Mouse (Mus musculus): ENCODE measurements around the gene Trim68.
"Not testable (repeated sequence)": the region's sequence is repeated elsewhere in the genome, so short reads cannot be mapped to it uniquely, and the experiment has no call there.

Trim68 gene

DNA sequence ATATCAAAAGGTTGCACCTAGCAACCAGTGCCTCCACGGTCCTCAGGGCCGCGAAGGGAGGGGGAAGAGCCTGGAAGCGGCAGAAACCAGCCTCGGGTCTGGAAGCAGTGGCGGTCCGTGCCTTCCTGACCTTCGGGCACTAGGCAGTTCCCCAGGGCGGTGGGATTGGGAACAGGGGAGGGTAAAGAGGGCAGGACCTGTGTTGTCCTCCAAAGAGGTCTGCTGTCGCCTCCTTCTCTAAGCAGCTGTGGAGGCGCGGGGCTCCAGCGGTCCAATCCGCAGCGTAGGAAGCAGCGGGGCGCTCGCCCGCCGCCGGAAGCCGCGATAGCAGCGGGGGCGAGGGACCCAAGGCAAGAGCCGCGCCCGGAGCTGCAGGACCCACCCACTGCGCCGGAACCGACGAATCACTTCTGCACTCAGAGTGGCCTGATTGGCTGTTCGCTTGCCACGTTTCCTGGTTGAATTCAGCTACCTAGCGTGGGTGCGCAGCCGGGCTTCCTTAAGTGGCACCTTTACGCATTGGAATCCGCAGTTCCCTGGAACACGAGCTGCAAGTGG is at the start of gene Trim68:
Trim68 (minus strand) TSS at position 384 of the 558 bp plus-strand sequence.
- in situ Hi-C loops (cut with MboI, MseI) = no loop called here

DNA sequence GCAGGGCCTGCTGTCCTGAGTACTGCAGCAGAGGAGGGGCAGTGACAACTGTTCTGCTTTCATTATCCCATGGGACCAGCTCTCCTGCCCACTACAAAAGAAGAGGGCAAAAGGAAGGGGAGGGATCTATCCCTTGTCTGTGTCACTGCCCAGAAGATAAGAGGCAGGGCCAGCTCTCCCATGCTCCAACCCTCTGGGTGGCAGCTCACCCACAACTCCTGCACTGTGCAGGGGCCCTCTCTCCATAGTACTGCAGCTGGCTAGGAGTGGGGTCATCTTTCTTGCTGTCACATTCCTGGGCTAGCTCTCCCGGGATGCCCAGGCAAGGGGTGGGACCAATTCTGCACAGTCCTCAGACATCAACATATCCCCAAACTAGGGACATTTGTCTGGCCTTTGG is 46.7 kb upstream of the Trim68 start:
- in situ Hi-C loops (cut with MboI, MseI) = no loop called here

DNA sequence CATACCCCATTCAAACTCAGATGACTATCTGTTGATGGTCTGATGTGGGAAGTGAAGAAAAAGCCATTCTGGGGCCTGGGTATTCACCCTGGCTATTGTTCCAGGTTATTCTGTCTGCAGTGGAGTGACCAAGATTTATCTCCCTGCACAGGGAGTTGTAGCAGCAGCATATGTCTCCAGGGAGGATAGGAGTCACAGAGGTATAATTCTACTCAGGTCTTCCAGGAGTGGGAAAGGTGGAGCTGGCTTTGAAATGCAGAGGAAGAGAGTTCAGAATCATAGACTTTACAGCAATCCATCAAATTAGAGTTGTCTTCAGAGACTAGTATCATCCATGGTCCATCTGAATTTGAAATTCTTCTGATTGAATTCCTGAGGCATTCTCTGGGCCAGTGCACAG is 40.3 kb upstream of the Trim68 start, which contains the start of gene Olfr559:
Olfr559 (minus strand) TSS at position 101 of the 400 bp plus-strand sequence.
- in situ Hi-C loops (cut with MboI, MseI) = no loop called here

DNA sequence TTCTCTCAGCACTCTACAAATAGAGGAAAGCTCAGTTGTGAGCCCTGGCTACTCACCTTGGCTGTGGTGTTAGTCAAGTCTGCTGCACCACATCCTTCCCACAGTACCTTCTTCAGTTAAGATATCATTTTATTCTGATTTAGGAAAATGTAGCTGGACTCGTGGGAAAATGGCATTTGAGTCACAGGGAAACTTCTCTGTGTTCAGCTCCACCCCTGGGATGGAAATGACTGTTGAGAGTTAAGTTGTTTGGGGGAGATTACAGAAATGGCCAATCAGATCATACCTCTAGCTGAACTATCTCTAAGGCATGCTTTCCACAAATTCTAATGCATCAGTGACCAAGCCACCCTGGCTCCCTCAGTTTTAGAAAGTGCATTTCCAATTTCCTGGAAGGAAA is 31.8 kb upstream of the Trim68 start, which contains the start of gene Olfr33:
Olfr33 (minus strand) TSS at position 101 of the 400 bp plus-strand sequence.
- in situ Hi-C loops (cut with MboI, MseI) = no loop called here

DNA sequence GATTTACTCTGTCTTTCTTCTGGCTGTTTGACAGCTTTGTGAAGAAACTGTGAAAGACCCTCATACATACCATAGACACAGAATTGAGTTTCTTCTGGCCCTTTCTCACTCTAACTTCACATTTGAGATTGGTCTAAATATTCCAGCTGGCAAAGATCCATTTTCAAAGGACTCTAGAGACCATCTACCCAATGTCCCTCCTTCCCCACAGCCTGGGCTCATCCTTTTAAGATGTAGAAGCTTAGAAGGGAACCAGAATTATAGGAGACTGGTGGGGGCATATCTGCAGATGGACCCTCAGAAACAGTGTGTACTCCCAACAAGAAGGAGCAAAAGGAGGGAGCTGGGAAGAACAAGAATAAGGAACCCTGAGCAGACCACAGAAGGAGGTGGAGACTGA is 14.8 kb upstream of the Trim68 start, which contains the start of gene Olfr558:
Olfr558 (plus strand) TSS at position 301 of the 400 bp plus-strand sequence.
- in situ Hi-C loops (cut with MboI, MseI) = no loop called here

DNA sequence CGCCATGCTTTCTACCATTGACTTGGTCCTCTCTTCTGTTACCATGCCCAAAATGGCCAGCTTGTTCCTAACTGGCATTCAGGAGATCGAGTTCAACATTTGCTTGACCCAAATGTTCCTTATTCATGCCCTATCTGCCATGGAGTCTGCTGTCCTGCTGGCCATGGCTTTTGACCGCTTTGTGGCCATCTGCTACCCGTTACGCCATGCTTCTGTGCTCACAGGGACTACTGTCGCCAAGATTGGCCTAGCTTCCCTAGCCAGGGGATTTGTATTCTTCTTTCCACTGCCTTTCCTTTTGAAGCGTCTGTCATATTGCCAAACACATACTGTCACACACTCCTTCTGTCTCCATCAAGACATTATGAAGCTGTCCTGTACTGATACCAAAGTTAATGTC is 11.3 kb upstream of the Trim68 start:
- in situ Hi-C loops (cut with MboI, MseI) = loop anchor here (5.0 kb wide), 1 partner anchor 224 kb away; the partner anchor contains the start of gene Olfr572

DNA sequence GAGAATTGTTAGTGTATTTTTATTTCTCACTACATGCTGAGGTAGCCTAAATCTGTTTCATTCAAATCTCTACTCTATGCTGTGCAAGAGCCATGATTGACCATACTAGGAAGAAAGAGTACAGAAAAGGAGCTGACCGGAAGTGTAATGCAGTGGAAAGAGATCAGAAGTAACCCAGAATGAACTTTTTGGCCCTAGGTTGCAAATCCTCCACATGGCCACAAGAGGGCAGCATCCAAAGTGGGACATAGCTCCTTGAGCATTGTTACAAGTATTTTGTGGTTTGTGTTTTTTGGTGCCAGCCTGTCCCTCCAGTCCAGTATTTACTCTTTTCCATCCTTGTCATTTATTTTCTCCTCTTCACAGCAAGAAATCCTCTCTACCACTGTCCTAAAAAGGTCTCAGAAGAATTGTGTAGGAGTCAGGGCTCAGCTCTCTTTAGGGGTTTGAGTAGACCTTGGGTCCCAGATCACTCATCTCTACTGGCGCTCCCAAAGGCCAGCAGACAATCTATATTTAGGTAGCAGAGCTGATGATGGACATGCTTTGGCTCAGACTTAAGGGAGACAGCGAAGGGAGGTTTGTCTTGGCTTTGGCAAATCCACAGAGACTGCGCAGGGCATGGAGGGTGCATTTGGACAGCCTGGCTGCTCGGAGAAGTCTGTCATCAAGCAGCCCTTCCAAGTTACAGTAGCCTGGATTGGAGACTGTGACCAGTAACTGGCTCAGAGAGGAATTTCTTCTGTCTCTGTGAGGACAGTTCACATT is 8.4 kb upstream of the Trim68 start, which contains the start of gene Olfr557:
Olfr557 (plus strand) TSS at position 553 of the 768 bp plus-strand sequence.
- in situ Hi-C loops (cut with MboI, MseI) = loop anchor here (5.0 kb wide), 1 partner anchor 227 kb away; the partner anchor contains the start of gene Olfr572

DNA sequence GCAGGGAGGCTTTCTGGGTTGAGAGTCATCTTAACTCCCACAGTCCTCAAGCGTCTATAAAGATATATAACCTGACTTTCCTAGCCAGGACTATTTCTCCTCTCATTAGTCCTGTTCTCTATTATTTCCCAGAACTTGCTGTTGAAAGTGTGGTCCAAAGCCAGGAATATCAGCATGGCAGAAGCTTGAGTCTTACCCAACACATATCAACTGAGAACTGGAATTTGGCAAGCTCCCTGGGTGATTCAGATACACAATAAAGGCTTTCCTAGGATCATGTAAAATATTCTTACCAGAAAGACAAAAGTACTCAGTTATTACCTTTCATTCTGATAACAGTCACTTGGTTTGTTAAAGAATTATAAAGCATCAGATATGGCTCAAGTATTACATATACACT is 5.2 kb downstream of the Trim68 start:
- in situ Hi-C loops (cut with MboI, MseI) = no loop called here

DNA sequence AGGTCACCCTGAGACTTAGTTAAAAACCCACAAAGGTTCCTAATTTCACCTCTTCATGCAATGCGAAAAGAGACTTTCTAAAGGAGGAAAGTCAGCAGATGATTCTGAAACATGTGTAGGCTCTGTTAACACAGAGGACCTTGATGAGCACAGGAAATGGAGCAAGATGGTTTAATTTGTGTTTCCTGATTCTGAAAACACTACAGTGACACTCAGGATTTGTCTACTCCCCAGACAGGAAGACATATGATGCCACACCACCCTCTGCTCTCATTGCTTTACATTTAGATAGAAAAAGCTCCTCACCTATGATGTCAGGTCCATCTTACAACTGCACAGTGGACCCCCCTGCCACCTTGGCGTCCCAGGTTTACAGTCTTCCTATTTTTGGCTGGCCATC is 10.9 kb downstream of the Trim68 start:
- in situ Hi-C loops (cut with MboI, MseI) = no loop called here

DNA sequence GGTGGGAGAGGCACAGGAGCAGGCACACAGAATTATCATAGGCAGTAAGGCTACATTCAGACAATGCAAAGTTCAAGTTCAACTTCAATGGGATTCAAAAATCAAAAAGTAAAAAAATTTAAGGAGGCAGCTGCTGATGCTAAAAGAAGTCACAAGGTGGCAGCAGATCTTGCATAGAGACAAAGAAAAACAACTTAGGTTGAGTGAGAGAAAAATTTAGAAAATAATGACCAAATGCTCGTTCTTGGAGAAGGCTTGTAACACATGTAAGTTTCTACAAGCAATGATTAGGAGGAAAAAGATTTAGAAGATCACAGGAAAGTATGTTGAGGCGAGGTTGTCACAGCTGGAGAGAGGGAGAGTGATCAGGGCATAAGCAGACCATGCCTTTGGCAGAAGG is 21.7 kb downstream of the Trim68 start:
- in situ Hi-C loops (cut with MboI, MseI) = no loop called here

DNA sequence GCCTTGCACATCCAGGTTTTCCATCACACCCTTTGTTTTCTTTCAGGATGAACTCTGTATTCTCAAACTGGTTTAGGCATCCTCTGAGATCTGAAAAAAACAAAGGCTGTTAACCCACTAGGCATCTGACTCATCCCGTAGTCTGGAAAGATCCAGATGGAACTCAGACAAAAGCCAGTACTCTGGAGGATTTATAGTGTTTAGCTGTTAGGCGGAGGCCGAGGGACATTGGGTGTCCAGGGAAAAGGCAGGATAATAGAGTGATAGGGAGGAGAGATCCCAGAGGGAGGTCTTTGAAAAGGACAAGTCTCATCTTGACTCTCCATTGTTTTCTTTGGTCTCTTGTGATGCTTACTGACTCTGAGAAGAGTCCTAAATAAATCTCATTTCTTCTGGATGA is 22.5 kb downstream of the Trim68 start, which contains the start of gene Olfr556:
Olfr556 (plus strand) TSS at position 301 of the 400 bp plus-strand sequence.
- in situ Hi-C loops (cut with MboI, MseI) = no loop called here

DNA sequence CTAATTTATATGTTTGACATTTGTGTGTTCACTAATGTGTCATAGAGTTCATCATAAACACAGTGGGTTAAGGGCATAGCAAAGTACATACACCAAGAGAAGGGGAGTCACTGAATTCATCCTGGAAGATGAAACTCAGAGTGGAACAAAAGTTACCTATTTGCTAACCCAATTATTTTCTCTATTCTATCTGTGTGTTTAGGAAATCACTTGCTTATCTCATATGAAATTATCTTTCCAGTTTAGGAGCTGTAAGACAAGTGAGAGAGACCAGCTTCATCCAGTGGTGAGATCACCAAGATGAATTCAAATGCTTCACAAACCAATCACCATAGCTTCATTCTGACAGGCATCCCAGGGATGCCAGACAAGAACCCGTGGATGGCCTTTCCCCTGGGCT is 28.6 kb downstream of the Trim68 start, which contains the start of gene Olfr555:
Olfr555 (plus strand) TSS at position 301 of the 400 bp plus-strand sequence.
- in situ Hi-C loops (cut with MboI, MseI) = no loop called here

DNA sequence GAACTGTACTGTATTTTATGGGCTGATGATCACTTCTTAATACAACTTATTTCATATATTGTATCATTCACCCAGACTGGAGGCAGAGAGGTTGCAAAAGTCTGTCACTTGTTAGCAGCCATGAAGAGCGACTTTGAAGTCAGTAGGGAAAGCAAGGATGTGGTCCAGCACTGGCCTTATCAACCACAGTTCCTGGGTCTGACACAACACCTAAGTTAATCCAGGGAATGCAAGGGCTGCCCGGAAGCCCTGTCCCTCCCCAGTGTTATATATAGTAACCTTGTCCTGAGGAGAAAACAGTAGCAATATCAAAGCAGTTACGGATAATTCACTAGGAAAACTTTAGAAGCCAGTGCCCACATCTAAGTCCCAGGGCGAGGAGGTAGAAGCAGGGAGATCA is 42.2 kb downstream of the Trim68 start:
- in situ Hi-C loops (cut with MboI, MseI) = not testable (repeated sequence)

DNA sequence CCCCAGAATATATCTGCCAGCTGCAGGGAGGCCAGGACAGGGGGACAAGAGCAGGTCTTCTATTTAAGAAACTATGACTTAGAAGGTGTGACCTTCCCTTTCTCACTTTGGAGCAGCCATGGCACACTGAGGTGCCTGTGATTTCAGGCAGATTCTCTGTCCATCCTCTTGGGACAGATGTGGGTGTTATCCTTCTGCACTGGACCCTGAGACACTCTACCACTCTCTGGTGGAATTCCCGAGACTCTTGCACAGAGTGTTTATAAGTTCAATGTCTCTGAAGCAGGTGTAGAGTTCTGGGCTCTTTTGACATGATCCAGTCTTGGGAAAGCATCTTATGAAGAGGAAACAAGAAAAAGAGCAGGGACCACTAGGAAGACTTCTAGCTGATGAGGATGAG is 49.0 kb downstream of the Trim68 start, which contains the start of gene Olfr554:
Olfr554 (plus strand) TSS at position 301 of the 400 bp plus-strand sequence.
- in situ Hi-C loops (cut with MboI, MseI) = loop anchor here (5.0 kb wide), 1 partner anchor 131 kb away; no protein-coding TSS in a partner anchor

DNA sequence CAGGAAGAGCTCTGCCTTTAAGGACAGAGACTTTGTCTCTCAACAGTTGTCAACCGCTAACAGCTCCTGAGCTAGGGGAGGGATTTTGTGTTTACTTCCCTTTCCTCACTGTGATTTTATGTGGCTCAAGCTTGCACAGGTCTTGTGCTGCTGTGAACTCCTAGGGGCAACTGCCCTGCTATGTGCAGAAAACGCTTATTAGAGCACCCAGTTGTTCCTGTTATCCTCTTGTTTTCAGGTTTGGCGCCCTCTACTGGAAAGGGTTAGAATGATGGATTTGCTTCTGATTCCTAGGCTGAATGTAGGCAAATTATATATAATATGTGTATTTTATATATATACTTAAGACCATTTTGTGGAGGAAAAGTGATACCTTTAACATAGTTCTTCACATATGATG is 50.5 kb downstream of the Trim68 start:
- in situ Hi-C loops (cut with MboI, MseI) = loop anchor here (5.0 kb wide), 1 partner anchor 129 kb away; no protein-coding TSS in a partner anchor
